Mouse (Mus musculus): ENCODE measurements around the gene Ak2.

DNA sequence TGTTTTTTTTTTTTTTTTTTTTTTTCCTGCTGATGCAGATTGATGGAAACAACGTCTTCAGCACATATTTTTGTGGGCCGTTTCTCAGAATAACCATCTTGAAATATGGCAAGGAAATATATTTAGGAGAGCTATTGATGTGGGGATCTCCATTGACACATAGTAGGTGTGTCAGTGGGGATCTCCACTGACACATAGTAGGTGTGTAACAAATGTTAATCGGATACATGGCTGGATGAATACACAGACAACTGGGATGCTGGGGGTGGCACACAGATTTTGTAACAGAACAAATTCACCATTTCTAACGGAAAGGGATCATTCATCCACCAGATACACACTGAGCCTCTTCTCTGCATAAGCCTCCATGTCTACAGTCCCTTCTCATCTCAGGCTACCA lies 58.6 kb downstream of the Ak2 start:
- TF ChIP-seq CTCF (conservative IDR thresholded peaks at IDR 0.05 in 1 of 2, IDR thresholded peaks at IDR 0.05 in 1 of 2; ENCODE audit: low read depth in 2 of 2, low read length in 2 of 2) (no peak), EP300 (IDR thresholded peaks at IDR 0.05; ENCODE audit: low read length) (no peak), ZNF384 (IDR thresholded peaks at IDR 0.05; ENCODE audit: low read depth, low read length) (no peak), MYC (IDR thresholded peaks at IDR 0.05; ENCODE audit: low read depth, low read length) (no peak), HCFC1 (IDR thresholded peaks at IDR 0.05; ENCODE audit: low read depth, low read length) (no peak), MXI1 (IDR thresholded peaks at IDR 0.05; ENCODE audit: low read depth, low read length) (no peak), ZKSCAN1 (IDR thresholded peaks at IDR 0.05; ENCODE audit: borderline replicate concordance, low read depth, low read length) (peak; percentile 77)

Measured in CH12.LX (cell line).